Comparison of ENCODE assay signal across 8 mouse cellular contexts in the genomic region with DNA sequence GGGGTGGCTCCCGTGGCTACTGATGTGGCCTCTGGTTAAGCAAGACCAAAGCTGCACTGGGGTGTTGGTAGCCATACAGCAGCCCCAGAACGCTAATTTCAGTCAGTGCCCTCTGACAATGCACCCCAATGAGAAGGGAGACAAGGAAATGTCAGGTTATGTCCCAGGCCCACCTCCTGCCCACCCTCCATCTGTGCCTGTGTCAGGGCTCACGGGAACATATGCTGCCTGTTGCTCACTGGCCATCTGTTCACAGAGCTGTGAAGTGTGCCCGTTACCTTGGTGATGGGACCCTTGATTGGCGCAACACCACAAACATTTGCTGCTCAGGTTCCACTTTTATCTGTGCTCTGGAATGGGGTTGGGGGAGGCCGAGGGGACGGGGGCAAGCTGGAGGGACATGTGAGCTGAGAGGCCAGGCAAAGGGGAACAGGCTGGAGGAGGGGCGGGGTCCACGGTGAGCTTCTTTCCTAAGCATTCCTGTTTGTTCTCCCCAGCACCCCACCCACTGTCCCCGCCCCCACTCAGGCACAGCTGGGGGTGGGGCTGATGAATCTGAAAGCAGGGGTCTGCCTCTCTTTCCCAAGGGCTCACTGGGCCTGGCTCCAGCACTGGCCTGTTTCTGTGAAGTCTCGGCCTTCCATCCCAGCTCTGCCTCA. TPM values are rescaled to one million over a fixed set of nuclear protein-coding genes. Genes with fewer than 3 reads are reported as not detected.
DNase-seq lines count a peak whose midpoint lies in the region; ATAC-seq lines count a peak whose summit lies in the region.

No protein-coding gene starts in this region.

- 4% methylated on average over 11 of the region's 11 CpGs for WGBS in hindbrain, embryonic 13.5 days
- WGBS in liver, embryonic 13.5 days (ENCODE audit: insufficient replicate concordance), result 28% methylated on average over 11 of the region's 11 CpGs
- WGBS in stomach, embryonic 14.5 days, result 7% methylated on average over 11 of the region's 11 CpGs

- no peak overlapping the region for H3K27ac ChIP-seq in hindbrain, embryonic 13.5 days
- no peak overlapping the region for H3K27ac ChIP-seq in liver, embryonic 13.5 days
- H3K27ac ChIP-seq in stomach, embryonic 14.5 days (ENCODE audit: low read length), result no peak overlapping the region

- no peak overlapping the region for H3K4me3 ChIP-seq in hindbrain, embryonic 13.5 days
- H3K4me3 ChIP-seq in liver, embryonic 13.5 days (replicated peaks), result no peak overlapping the region
- no peak overlapping the region for H3K4me3 ChIP-seq in stomach, embryonic 14.5 days (ENCODE audit: low read depth, low read length)

- H3K9ac ChIP-seq in hindbrain, embryonic 13.5 days, result 0 out of 2 replicates have a peak overlapping the region, but pooled peaks have one; percentile 46
- no peak overlapping the region for H3K9ac ChIP-seq in liver, embryonic 13.5 days
- H3K9ac ChIP-seq in stomach, embryonic 14.5 days (replicated peaks; ENCODE audit: low read depth, low read length), result no peak overlapping the region

- ATAC-seq in hindbrain, embryonic 13.5 days (ENCODE audit: low FRiP score), result peak; percentile 88
- ATAC-seq in liver, embryonic 13.5 days (ENCODE audit: low read depth), result peak; percentile 68
- ATAC-seq in stomach, embryonic 14.5 days (ENCODE audit: insufficient number of reproducible peaks, insufficient read depth, low FRiP score, low read depth), result peak; percentile 77

- H3K9me3 ChIP-seq in hindbrain, embryonic 13.5 days, result no peaks in the 10 kb centered on the region
- H3K9me3 ChIP-seq in liver, embryonic 13.5 days (replicated peaks), result no peaks in the 10 kb centered on the region
- H3K9me3 ChIP-seq in stomach, embryonic 14.5 days (ENCODE audit: control insufficient read depth, low read depth, low read length), result no peaks in the 10 kb centered on the region

- DNase-seq in left cerebral cortex, postnatal 10 days (ENCODE audit: extremely low spot score in 1 of 2, low spot score in 2 of 2), result peak; percentile 31 to 45
- DNase-seq in left cerebral cortex, adult 11 months (ENCODE audit: low spot score), result no peak
- DNase-seq in embryo, embryonic 10.5 days (ENCODE audit: low spot score), result peak; percentile 86
- peak; percentile 1 for DNase-seq in liver, embryonic 13.5 days
- no peak for DNase-seq in thymus, postnatal 25 days
- DNase-seq in T-cell, adult 2 months (ENCODE audit: low spot score), result no peak

- intact Hi-C loops in left cerebral cortex, postnatal 10 days (cut with DNase I), result no loop called here

- H3K4me1 ChIP-seq in hindbrain, embryonic 13.5 days (replicated peaks), result peaks cover 17% of the 10 kb centered on the region
- H3K4me1 ChIP-seq in liver, embryonic 13.5 days (replicated peaks), result peaks cover 16% of the 10 kb centered on the region
- peaks cover 9% of the 10 kb centered on the region; the same call in 1 of the 2 replicates for H3K4me1 ChIP-seq in stomach, embryonic 14.5 days (ENCODE audit: control insufficient read depth, insufficient read depth, low read length)

- peaks cover 5% of the 10 kb centered on the region; the same call in 1 of the 2 replicates for H3K27me3 ChIP-seq in hindbrain, embryonic 13.5 days
- no peaks in the 10 kb centered on the region for H3K27me3 ChIP-seq in liver, embryonic 13.5 days
- H3K27me3 ChIP-seq in stomach, embryonic 14.5 days (ENCODE audit: control insufficient read depth, insufficient read depth, low read length), result no peaks in the 10 kb centered on the region

- no peaks in the 10 kb centered on the region for H3K36me3 ChIP-seq in hindbrain, embryonic 13.5 days
- no peaks in the 10 kb centered on the region for H3K36me3 ChIP-seq in liver, embryonic 13.5 days
- H3K36me3 ChIP-seq in stomach, embryonic 14.5 days (ENCODE audit: control insufficient read depth, insufficient read depth, low read length), result no peaks in the 10 kb centered on the region

- peak overlapping the region; percentile 32 for H3K4me2 ChIP-seq in hindbrain, embryonic 13.5 days
- H3K4me2 ChIP-seq in liver, embryonic 13.5 days, result no peak overlapping the region
- H3K4me2 ChIP-seq in stomach, embryonic 14.5 days (replicated peaks; ENCODE audit: low read depth, low read length), result peak overlapping the region; percentile 22; the same call in 1 of the 2 replicates

RNA-seq across cellular contexts. Expression of a gene that starts 44.6 kb away (rescaled TPM):
- total RNA-seq in left cerebral cortex, postnatal 10 days (2021), result 10 to 100 TPM; 33.5 to 35.8 TPM
- polyA plus RNA-seq in hindbrain, embryonic 13.5 days (2015; fragmentation: Nextera tagmentation; extraction: Ambion mirVana), result 44.4 and 47.0 TPM in 2 replicates
- 6.3 and 7.3 TPM in 2 replicates for polyA plus RNA-seq in liver, embryonic 13.5 days (2015; fragmentation: Nextera tagmentation; extraction: Ambion mirVana)
- polyA plus RNA-seq in stomach, embryonic 14.5 days (2014; fragmentation: Nextera tagmentation; extraction: Ambion mirVana), result 30.3 and 30.7 TPM in 2 replicates

RNA-seq across cellular contexts. Expression of a gene that starts 59.0 kb away (rescaled TPM):
- total RNA-seq in left cerebral cortex, postnatal 10 days (2021), result 100 to 1,000 TPM; 133 to 148 TPM
- 264 and 265 TPM in 2 replicates for polyA plus RNA-seq in hindbrain, embryonic 13.5 days (2015; fragmentation: Nextera tagmentation; extraction: Ambion mirVana)
- polyA plus RNA-seq in liver, embryonic 13.5 days (2015; fragmentation: Nextera tagmentation; extraction: Ambion mirVana), result 177 and 180 TPM in 2 replicates
- polyA plus RNA-seq in stomach, embryonic 14.5 days (2014; fragmentation: Nextera tagmentation; extraction: Ambion mirVana), result 254 and 268 TPM in 2 replicates

RNA-seq across cellular contexts. Expression of a gene that starts 59.1 kb away (rescaled TPM):
- 10 to 100 TPM; 25.6 to 30.0 TPM for total RNA-seq in left cerebral cortex, postnatal 10 days (2021)
- 57.3 and 62.7 TPM in 2 replicates for polyA plus RNA-seq in hindbrain, embryonic 13.5 days (2015; fragmentation: Nextera tagmentation; extraction: Ambion mirVana)
- 21.8 and 26.4 TPM in 2 replicates for polyA plus RNA-seq in liver, embryonic 13.5 days (2015; fragmentation: Nextera tagmentation; extraction: Ambion mirVana)
- polyA plus RNA-seq in stomach, embryonic 14.5 days (2014; fragmentation: Nextera tagmentation; extraction: Ambion mirVana), result 57.5 and 60.8 TPM in 2 replicates

Comparison
In these comparisons a context has a peak if more than half of its experiments do, and no peak if none do; other contexts are left out.
1. DNase-seq: peak in left cerebral cortex, postnatal 10 days (2 of 2), embryo, embryonic 10.5 days (single experiment) and liver, embryonic 13.5 days (single experiment); none in left cerebral cortex, adult 11 months (single experiment), thymus, postnatal 25 days (single experiment) and T-cell, adult 2 months (single experiment).
2. Peak in every context shown above with its lines, with median percentiles within 50 percentile points of each other: ATAC-seq.